Mouse (Mus musculus): Measurements from ENCODE around the gene C1qtnf1.

DNA sequence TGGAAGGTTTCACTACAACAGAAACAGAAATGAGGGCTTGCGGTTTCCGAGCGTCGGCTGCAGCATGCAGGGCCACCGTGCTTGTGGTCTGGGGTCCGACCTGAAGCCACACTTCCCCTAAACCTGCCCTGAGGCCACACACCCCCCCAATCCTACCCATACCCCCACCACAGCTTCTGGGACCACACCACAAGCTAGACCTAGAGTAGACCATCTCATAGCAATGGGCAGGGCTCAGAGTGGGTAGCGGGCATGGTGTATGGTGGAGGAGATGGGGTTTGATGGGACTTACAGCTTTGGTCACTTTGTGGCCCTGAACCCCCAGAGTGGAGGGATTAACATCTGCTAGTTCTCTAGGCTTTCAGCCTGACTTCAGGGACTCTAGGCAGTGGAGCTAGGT is 63.2 kb downstream of the C1qtnf1 start:
- no peak for TF ChIP-seq POLR2A (IDR thresholded peaks at IDR 0.05; ENCODE audit: low read depth, low read length)
- no peak for TF ChIP-seq CTCF (conservative IDR thresholded peaks at IDR 0.05; ENCODE audit: insufficient read depth, insufficient read length, low read depth, low read length)
